In genomic region chr8:91051037-91051436, GRCm38 (mm10) we compare ENCODE assay signal across 8 mouse cellular contexts. TPM values are rescaled to one million over a fixed set of nuclear protein-coding genes. Genes with fewer than 3 reads are reported as not detected.
DNase-seq lines count a peak whose midpoint lies in the region; ATAC-seq and TF ChIP-seq lines count a peak whose summit lies in the region.

No protein-coding gene starts in this region.

- H3K4me1 ChIP-seq in kidney, embryonic 15.5 days, result peaks cover 6% of the 10 kb centered on the region; the same call in 1 of the 2 replicates
- H3K4me1 ChIP-seq in limb, embryonic 14.5 days (ENCODE audit: control insufficient read depth, insufficient read depth, low read length), result no peaks in the 10 kb centered on the region; the same call in 1 of the 2 replicates

- peaks cover 62% of the 10 kb centered on the region for H3K36me3 ChIP-seq in kidney, embryonic 15.5 days
- H3K36me3 ChIP-seq in limb, embryonic 14.5 days (ENCODE audit: control insufficient read depth, insufficient read depth, low read length), result peaks cover 55% of the 10 kb centered on the region

- H3K4me3 ChIP-seq in kidney, embryonic 15.5 days (replicated peaks), result no peak overlapping the region
- H3K4me3 ChIP-seq in limb, embryonic 14.5 days (replicated peaks; ENCODE audit: low read length), result no peak overlapping the region

- no peak for TF ChIP-seq POLR2A in limb, embryonic 14.5 days (IDR thresholded peaks at IDR 0.05; ENCODE audit: borderline replicate concordance, extremely low read depth, insufficient read depth, insufficient read length)

- WGBS in kidney, embryonic 15.5 days, result 50% methylated on average over 8 of the region's 8 CpGs
- WGBS in limb, embryonic 14.5 days, result 25% methylated on average over 8 of the region's 8 CpGs

- no peak overlapping the region for H3K4me2 ChIP-seq in kidney, embryonic 15.5 days
- no peak overlapping the region for H3K4me2 ChIP-seq in limb, embryonic 14.5 days (replicated peaks; ENCODE audit: low read depth, low read length, severe bottlenecking)

- H3K27ac ChIP-seq in kidney, embryonic 15.5 days, result peak overlapping the region; percentile 41
- H3K27ac ChIP-seq in limb, embryonic 14.5 days (replicated peaks; ENCODE audit: low read depth, low read length), result no peak overlapping the region; the same call in 1 of the 2 replicates

- no peaks in the 10 kb centered on the region for H3K9me3 ChIP-seq in kidney, embryonic 15.5 days (replicated peaks)
- H3K9me3 ChIP-seq in limb, embryonic 14.5 days (ENCODE audit: control insufficient read depth, low read length), result no peaks in the 10 kb centered on the region

- H3K9ac ChIP-seq in kidney, embryonic 15.5 days, result no peak overlapping the region
- no peak overlapping the region for H3K9ac ChIP-seq in limb, embryonic 14.5 days (ENCODE audit: low read depth, low read length, severe bottlenecking)

- H3K27me3 ChIP-seq in kidney, embryonic 15.5 days, result no peaks in the 10 kb centered on the region
- H3K27me3 ChIP-seq in limb, embryonic 14.5 days (ENCODE audit: control insufficient read depth, insufficient read depth, low read length), result no peaks in the 10 kb centered on the region

- peak; percentile 47 for DNase-seq in retina, postnatal 1 day
- DNase-seq in retina, embryonic 14.5 days (ENCODE audit: low spot score), result no peak
- DNase-seq in cerebellum, adult 8-10 months, result peak; percentile 60
- DNase-seq in gastrocnemius, postnatal 4 days (ENCODE audit: low spot score in 2 of 2), result peak; percentile 51 to 76
- DNase-seq in limb, embryonic 14.5 days (ENCODE audit: low spot score), result peak; percentile 83
- DNase-seq in ovary, adult 18-20 months (ENCODE audit: low spot score), result peak; percentile 55
- no peak for DNase-seq in thymus, postnatal 10 days (ENCODE audit: low spot score in 2 of 2)

- ATAC-seq in kidney, embryonic 15.5 days (replicated peaks; ENCODE audit: low FRiP score), result no peak
- no peak for ATAC-seq in limb, embryonic 14.5 days (ENCODE audit: low FRiP score, low read depth)

RNA-seq across cellular contexts. Expression of gene Rbl2, which starts 18.8 kb away (rescaled TPM):
- 10 to 100 TPM; 17.2 to 22.2 TPM for total RNA-seq in gastrocnemius, postnatal 4 days (2021)
- 17.9 and 18.5 TPM in 2 replicates for polyA plus RNA-seq in kidney, embryonic 15.5 days (2015; fragmentation: Nextera tagmentation; extraction: Ambion mirVana)
- polyA plus RNA-seq in limb, embryonic 14.5 days (2012; rRNA removed), result 20.3 and 22.3 TPM in 2 replicates
- polyA plus RNA-seq in limb, embryonic 14.5 days (2014; fragmentation: Nextera tagmentation; extraction: Ambion mirVana), result 20.0 and 20.3 TPM in 2 replicates

Comparison
In these comparisons a context has a peak if more than half of its experiments do, and no peak if none do; other contexts are left out.
1. DNase-seq: peak in retina, postnatal 1 day (single experiment), cerebellum, adult 8-10 months (single experiment), gastrocnemius, postnatal 4 days (2 of 2), limb, embryonic 14.5 days (single experiment) and ovary, adult 18-20 months (single experiment); none in retina, embryonic 14.5 days (single experiment) and thymus, postnatal 10 days (0 of 2).